Mouse (Mus musculus) heart, postnatal 0 days (tissue): ENCODE data around the gene Scaf8.

Experiments used
- CTCF ChIP-seq: IDR thresholded peaks from 2 replicates; pipeline ENCODE4 v1.5.1; 2016; ENCODE audit warnings: antibody characterized with exemption, control low read depth, low read depth
- EP300 ChIP-seq: IDR thresholded peaks from 2 replicates; pipeline ENCODE4 v1.6.1; 2016; ENCODE audit warnings: antibody characterized with exemption, low read depth

- no peak for TF ChIP-seq CTCF
- TF ChIP-seq EP300: no peak
Observed at GRCm38 (mm10) chr17:3128716-3129115, 13.9 kb downstream of the Scaf8 start.
